In genomic region chr5:35432098-35432497, GRCm38 (mm10) we compare ENCODE assay signal across 36 mouse cellular contexts. TPM values are rescaled to one million over a fixed set of nuclear protein-coding genes. Genes with fewer than 3 reads are reported as not detected.
"Had no signal": no experiment of that assay in that cellular context is flagged by ENCODE, and none has a peak within 500 bp of the region (broad histone marks: within the 10 kb centered on the region; RNA-seq: fewer than 3 reads in every experiment).

No protein-coding gene starts in this region.

- H3K4me2 ChIP-seq: embryonic facial prominence, embryonic 12.5 days; embryonic facial prominence, embryonic 13.5 days; embryonic facial prominence, embryonic 15.5 days; forebrain, embryonic 12.5 days; forebrain, embryonic 13.5 days; forebrain, embryonic 15.5 days had no signal

- DNase-seq: cerebellum, adult 18-20 months; cerebellum, adult 2 months; cerebellum, adult 8-10 months; cerebellum, adult 9-10 months; cerebellum, adult 9-11 months; cerebellum, postnatal 10 days; cerebellum, postnatal 14 days; cerebellum, postnatal 25 days; cerebellum, postnatal 36 days; embryo, embryonic 11 days; forebrain, postnatal 0 days; gastrocnemius, adult 2 months; gastrocnemius, postnatal 10 days; gastrocnemius, postnatal 14 days; gastrocnemius, postnatal 25 days; gastrocnemius, postnatal 36 days; heart, adult 11 months had no signal

- H3K27me3 ChIP-seq: forebrain, embryonic 13.5 days; forebrain, embryonic 15.5 days had no signal

- H3K4me3 ChIP-seq: embryonic facial prominence, embryonic 10.5 days; embryonic facial prominence, embryonic 12.5 days; embryonic facial prominence, embryonic 13.5 days; embryonic facial prominence, embryonic 15.5 days; erythroblast, embryonic 14.5 days; forebrain, embryonic 10.5 days; forebrain, embryonic 12.5 days; forebrain, embryonic 13.5 days; forebrain, embryonic 15.5 days; gastrocnemius, adult 2 months had no signal

- ATAC-seq: forebrain, embryonic 13.5 days; forebrain, embryonic 14.5 days; forebrain, embryonic 15.5 days; forebrain, embryonic 16.5 days; forebrain, postnatal 0 days had no signal

- H3K4me1 ChIP-seq: embryonic facial prominence, embryonic 12.5 days; embryonic facial prominence, embryonic 13.5 days; forebrain, embryonic 12.5 days; forebrain, embryonic 13.5 days; forebrain, embryonic 15.5 days had no signal

- H3K9ac ChIP-seq: embryonic facial prominence, embryonic 12.5 days; embryonic facial prominence, embryonic 13.5 days; embryonic facial prominence, embryonic 15.5 days; forebrain, embryonic 12.5 days; forebrain, embryonic 13.5 days; forebrain, embryonic 15.5 days; forebrain, postnatal 0 days had no signal

- H3K36me3 ChIP-seq: embryonic facial prominence, embryonic 10.5 days; embryonic facial prominence, embryonic 12.5 days; embryonic facial prominence, embryonic 13.5 days; embryonic facial prominence, embryonic 15.5 days; forebrain, embryonic 10.5 days; forebrain, embryonic 12.5 days; forebrain, embryonic 15.5 days had no signal

- H3K27ac ChIP-seq: embryonic facial prominence, embryonic 10.5 days; embryonic facial prominence, embryonic 12.5 days; embryonic facial prominence, embryonic 13.5 days; embryonic facial prominence, embryonic 15.5 days; forebrain, embryonic 10.5 days; forebrain, embryonic 12.5 days; forebrain, embryonic 13.5 days; forebrain, embryonic 15.5 days; gastrocnemius, adult 2 months had no signal

- H3K9me3 ChIP-seq: embryonic facial prominence, embryonic 12.5 days; embryonic facial prominence, embryonic 13.5 days; embryonic facial prominence, embryonic 15.5 days; forebrain, embryonic 10.5 days; forebrain, embryonic 13.5 days; forebrain, embryonic 15.5 days had no signal

RNA-seq across cellular contexts. Expression of gene Hmx1, which starts 43.2 kb away (rescaled TPM):
- total RNA-seq: common myeloid progenitor, adult 5-6 weeks; gastrocnemius, adult 18-20 months; gastrocnemius, adult 2 months; gastrocnemius, adult 8-10 months; gastrocnemius, postnatal 10 days; gastrocnemius, postnatal 14 days; gastrocnemius, postnatal 25 days; gastrocnemius, postnatal 36 days; gastrocnemius, postnatal 4 days; granulocyte monocyte progenitor cell, adult 5-6 weeks had no signal
- polyA plus RNA-seq: cerebellum, adult 2 months; cortical plate, adult 2 months; erythroblast, embryonic 14.5 days; forebrain, embryonic 13.5 days; forebrain, embryonic 14.5 days; forebrain, embryonic 15.5 days; forebrain, embryonic 16.5 days; forebrain, postnatal 0 days; frontal cortex, adult 2 months; gonadal fat pad, adult 2 months had no signal
